Mouse (Mus musculus) testis, adult 2 months (tissue): ENCODE results near the gene Tpst1.

Experiments
- CTCF ChIP-seq: fragments of 200-500 bp; IDR thresholded peaks from 2 replicates; pipeline ENCODE4 v1.5.1; 2012; ENCODE audit warnings: low read depth, mild to moderate bottlenecking, inconsistent platforms, low read length, moderate library complexity; ENCODE audit not compliant: control insufficient read depth, insufficient read depth, insufficient replicate concordance
- POLR2A ChIP-seq: fragments of 200-500 bp; IDR thresholded peaks from 2 replicates; pipeline ENCODE4 v1.6.1; 2012; ENCODE audit warnings: low read depth, mild to moderate bottlenecking, inconsistent platforms, low read length, moderate library complexity; ENCODE audit not compliant: control insufficient read depth

DNA sequence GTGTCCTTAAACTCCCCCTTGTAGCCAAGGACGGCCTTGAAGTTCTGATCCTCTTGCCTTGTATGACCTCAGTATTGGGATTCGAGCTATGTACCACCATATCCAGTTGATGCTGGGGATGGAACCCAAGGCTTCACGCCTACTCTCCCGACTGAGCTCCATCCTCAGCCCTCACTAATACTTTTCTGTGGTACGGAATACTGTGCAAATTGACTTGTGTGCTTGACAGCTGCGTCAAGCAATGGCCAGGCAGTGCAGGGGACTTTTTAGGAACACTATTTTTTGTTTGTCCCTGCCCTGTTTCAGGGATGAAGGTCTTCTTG, 5.7 kb downstream of the Tpst1 start:
- no peak for TF ChIP-seq CTCF
- TF ChIP-seq POLR2A: no peak
